Mouse (Mus musculus): ENCODE data around the gene Cped1. TPM values are rescaled to one million over a fixed set of nuclear protein-coding genes. Genes with fewer than 3 reads are reported as not detected.
A peak's percentile ranks its signal among the peaks of the same experiment; 100 is the strongest.
"Not testable (repeated sequence)": the region's sequence is repeated elsewhere in the genome, so short reads cannot be mapped to it uniquely, and the experiment has no call there.

Gene Cped1
- polyA plus RNA-seq, 1 experiment from 2014 or later = 2.7 TPM

- H3K36me3 ChIP-seq = no peaks in the 10 kb centered on the region
- no peak overlapping the region for H3K27ac ChIP-seq (replicated peaks)
- no peak overlapping the region for H3K4me3 ChIP-seq (replicated peaks)
- H3K9ac ChIP-seq (replicated peaks) = no peak overlapping the region
- no peaks in the 10 kb centered on the region for H3K27me3 ChIP-seq (replicated peaks)
- no peak for ATAC-seq (ENCODE audit: low FRiP score)
- WGBS = 64% methylated on average over 4 of the region's 4 CpGs
- no peaks in the 10 kb centered on the region for H3K4me1 ChIP-seq
- no peak overlapping the region for H3K4me2 ChIP-seq
- H3K9me3 ChIP-seq (replicated peaks) = no peaks in the 10 kb centered on the region
Observed at GRCm38 (mm10) chr6:22262519-22262918, 276.8 kb downstream of the Cped1 start.

GRCm38 (mm10) chr6:22264094-22264493 is 278.4 kb downstream of the Cped1 start:
- H3K4me1 ChIP-seq; ATAC-seq (ENCODE audit: low FRiP score); H3K27me3 ChIP-seq (replicated peaks); H3K36me3 ChIP-seq; H3K9me3 ChIP-seq (replicated peaks); H3K9ac ChIP-seq (replicated peaks); H3K4me3 ChIP-seq (replicated peaks); H3K27ac ChIP-seq (replicated peaks); H3K4me2 ChIP-seq: not testable (repeated sequence)
- 89% methylated on average over 8 of the region's 8 CpGs for WGBS

- Histone ChIP-seq H3K27ac (replicated peaks) (no peak overlapping the region), H3K4me3 (replicated peaks) (no peak overlapping the region), H3K9me3 (replicated peaks) (no peaks in the 10 kb centered on the region), H3K27me3 (replicated peaks) (no peaks in the 10 kb centered on the region), H3K4me2 (no peak overlapping the region), H3K36me3 (no peaks in the 10 kb centered on the region), H3K9ac (replicated peaks) (no peak overlapping the region), H3K4me1 (no peaks in the 10 kb centered on the region)
- no peak for ATAC-seq (ENCODE audit: low FRiP score)
- WGBS = 87% methylated on average over 4 of the region's 4 CpGs
Observed at GRCm38 (mm10) chr6:22266018-22266417, 280.3 kb downstream of the Cped1 start.

DNA sequence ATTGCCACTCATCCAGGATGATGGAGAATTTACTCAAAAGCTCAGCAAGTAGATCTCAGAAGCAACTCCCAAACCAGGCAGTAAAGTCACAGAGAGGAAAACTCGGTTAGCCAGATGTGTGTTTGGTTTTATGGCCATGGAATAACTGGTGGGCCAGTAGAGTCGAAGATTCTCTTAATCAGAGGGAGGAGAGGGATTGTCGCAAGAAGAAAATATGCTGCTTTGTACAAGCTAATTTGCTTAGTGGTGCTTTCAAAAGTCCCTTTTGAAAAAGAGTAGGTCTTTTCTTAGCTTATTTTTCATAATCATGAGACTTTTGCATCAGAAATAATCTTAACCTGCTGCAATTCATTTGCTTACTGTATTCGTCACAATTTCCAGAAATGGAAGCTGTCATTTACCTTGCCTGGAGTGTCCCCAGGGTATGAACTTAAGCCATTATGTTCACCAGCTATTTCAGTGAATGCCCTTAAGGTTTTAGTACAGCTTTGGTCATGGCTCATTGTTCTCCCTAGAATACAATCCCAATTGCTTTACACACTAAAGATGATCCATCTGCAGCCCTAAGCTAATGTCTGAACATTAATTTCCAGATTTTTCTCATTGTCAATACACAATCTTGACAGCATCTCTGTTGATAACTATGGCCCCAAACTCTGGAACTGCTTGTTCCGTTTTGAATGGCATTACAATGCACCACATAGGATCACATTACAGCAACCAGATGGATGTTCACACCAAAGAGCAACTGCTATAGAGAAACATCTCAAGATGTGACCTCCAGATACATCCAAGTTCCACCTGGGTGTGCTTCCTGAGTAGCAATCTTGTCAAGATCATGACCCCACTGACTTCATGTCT is 282.3 kb downstream of the Cped1 start:
- Histone ChIP-seq H3K27me3 (replicated peaks) (no peaks in the 10 kb centered on the region), H3K4me3 (replicated peaks) (no peak overlapping the region), H3K36me3 (no peaks in the 10 kb centered on the region), H3K9ac (replicated peaks) (no peak overlapping the region), H3K4me1 (no peaks in the 10 kb centered on the region), H3K4me2 (no peak overlapping the region), H3K27ac (replicated peaks) (no peak overlapping the region), H3K9me3 (replicated peaks) (no peaks in the 10 kb centered on the region)
- 65% methylated on average over 5 of the region's 5 CpGs for WGBS
- no peak for ATAC-seq (ENCODE audit: low FRiP score)

DNA sequence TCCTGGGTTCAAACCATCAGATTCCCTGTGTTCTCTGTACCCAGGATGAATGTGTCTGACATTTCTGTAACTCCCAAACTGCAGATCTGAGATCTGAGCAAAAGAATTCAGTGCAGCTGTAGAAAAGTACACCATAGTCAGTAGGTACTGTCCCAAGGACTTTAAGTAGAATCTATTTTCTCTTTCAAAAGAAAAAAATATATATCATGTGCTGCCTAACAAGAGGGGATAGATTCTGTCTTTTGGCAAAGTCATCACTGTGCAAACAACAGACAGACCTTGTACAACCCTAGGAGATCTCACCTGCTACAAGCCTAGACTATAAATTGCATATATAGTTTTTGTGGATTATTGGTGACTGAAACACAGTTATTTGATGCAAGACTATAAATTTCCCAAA is 283.0 kb downstream of the Cped1 start:
- Histone ChIP-seq H3K9me3 (replicated peaks) (no peaks in the 10 kb centered on the region), H3K27ac (replicated peaks) (no peak overlapping the region), H3K9ac (replicated peaks) (no peak overlapping the region), H3K36me3 (no peaks in the 10 kb centered on the region), H3K4me3 (replicated peaks) (no peak overlapping the region), H3K27me3 (replicated peaks) (no peaks in the 10 kb centered on the region), H3K4me2 (no peak overlapping the region), H3K4me1 (no peaks in the 10 kb centered on the region)
- ATAC-seq (ENCODE audit: low FRiP score) = no peak

DNA sequence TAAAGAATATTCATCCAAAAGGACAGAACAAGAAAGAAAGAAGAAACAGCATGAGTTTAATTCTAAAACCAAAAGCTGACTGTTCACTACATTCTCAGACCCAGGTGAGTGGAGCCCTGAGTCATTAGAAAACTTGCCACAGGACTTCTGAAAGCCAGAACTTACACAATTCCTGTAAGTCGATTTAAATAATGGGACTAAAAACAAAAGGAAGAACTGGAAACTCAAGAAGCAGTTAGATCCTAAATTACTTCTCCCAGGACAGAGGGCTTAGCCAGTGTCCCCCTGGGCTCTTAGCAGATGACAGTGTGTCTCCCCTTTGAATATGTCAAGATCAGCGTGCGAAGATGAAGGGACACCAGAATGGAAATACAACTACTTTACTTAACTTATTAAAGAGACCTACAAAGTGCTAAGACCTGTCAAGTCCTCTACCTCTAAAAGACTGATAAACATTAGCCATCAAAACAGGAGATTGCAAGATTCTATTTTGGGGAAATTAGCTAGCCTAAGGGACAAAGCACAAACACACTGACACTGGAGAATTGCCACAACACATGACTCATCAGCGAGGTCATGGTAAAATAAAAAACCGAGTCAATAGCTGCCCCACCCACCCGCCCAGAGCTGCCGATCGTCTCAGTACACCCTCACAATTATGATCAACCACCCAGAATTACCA is 284.3 kb downstream of the Cped1 start:
- Histone ChIP-seq H3K36me3 (no peaks in the 10 kb centered on the region), H3K27me3 (replicated peaks) (no peaks in the 10 kb centered on the region), H3K4me3 (replicated peaks) (no peak overlapping the region), H3K27ac (replicated peaks) (no peak overlapping the region), H3K4me1 (no peaks in the 10 kb centered on the region), H3K9ac (replicated peaks) (no peak overlapping the region), H3K9me3 (replicated peaks) (no peaks in the 10 kb centered on the region), H3K4me2 (no peak overlapping the region)
- WGBS = 79% methylated on average over 8 of the region's 8 CpGs
- ATAC-seq (ENCODE audit: low FRiP score) = no peak

- H3K9ac ChIP-seq (replicated peaks) = no peak overlapping the region
- 93% methylated on average over 3 of the region's 3 CpGs for WGBS
- H3K27me3 ChIP-seq (replicated peaks) = no peaks in the 10 kb centered on the region
- no peak overlapping the region for H3K27ac ChIP-seq (replicated peaks)
- peaks cover 6% of the 10 kb centered on the region; the same call in 1 of the 2 replicates for H3K4me1 ChIP-seq
- no peak overlapping the region for H3K4me2 ChIP-seq
- no peaks in the 10 kb centered on the region for H3K9me3 ChIP-seq (replicated peaks)
- H3K4me3 ChIP-seq (replicated peaks) = no peak overlapping the region
- no peak for ATAC-seq (ENCODE audit: low FRiP score)
- no peaks in the 10 kb centered on the region for H3K36me3 ChIP-seq
Observed at GRCm38 (mm10) chr6:22277941-22278340, 292.2 kb downstream of the Cped1 start.

GRCm38 (mm10) chr6:22280217-22280861 is 294.6 kb downstream of the Cped1 start:
- ATAC-seq (ENCODE audit: low FRiP score) = peak; percentile 38; the same call in 1 of the 2 replicates
- Histone ChIP-seq H3K4me3 (replicated peaks) (no peak overlapping the region), H3K9ac (replicated peaks) (no peak overlapping the region), H3K27ac (replicated peaks) (no peak overlapping the region), H3K4me1 (peaks cover 6% of the 10 kb centered on the region; the same call in 1 of the 2 replicates), H3K27me3 (replicated peaks) (no peaks in the 10 kb centered on the region), H3K9me3 (replicated peaks) (no peaks in the 10 kb centered on the region), H3K4me2 (peak overlapping the region; percentile 32), H3K36me3 (no peaks in the 10 kb centered on the region)
- 49% methylated on average over 14 of the region's 14 CpGs for WGBS

DNA sequence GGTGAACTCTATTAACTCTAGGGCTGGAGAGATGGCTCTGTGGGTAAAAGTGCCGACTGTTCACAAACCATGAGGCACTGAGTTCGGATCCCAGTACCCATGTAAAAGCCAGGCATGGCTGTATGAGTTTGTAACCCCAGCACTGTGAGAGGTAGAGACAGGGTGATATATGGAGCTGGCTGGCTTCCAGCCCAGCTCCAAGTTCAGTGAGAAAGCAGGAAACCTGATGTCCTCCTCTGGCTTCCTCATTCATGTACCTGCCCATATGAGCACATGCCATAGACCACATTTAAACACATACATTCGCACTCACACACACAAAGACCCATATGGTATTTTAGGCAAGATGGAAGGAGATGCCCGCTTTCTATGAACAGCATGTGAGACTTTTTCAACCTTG is 296.7 kb downstream of the Cped1 start:
- Histone ChIP-seq H3K4me1 (peaks cover 6% of the 10 kb centered on the region; the same call in 1 of the 2 replicates), H3K4me2 (no peak overlapping the region), H3K9me3 (replicated peaks) (no peaks in the 10 kb centered on the region), H3K27ac (replicated peaks) (no peak overlapping the region), H3K36me3 (no peaks in the 10 kb centered on the region), H3K4me3 (replicated peaks) (no peak overlapping the region), H3K27me3 (replicated peaks) (peaks cover 13% of the 10 kb centered on the region), H3K9ac (replicated peaks) (no peak overlapping the region)
- WGBS = 91% methylated on average over 4 of the region's 4 CpGs
- ATAC-seq (ENCODE audit: low FRiP score) = no peak

GRCm38 (mm10) chr6:22288004-22288736 is 302.5 kb downstream of the Cped1 start, which contains the start of gene Wnt16:
TSS of gene Wnt16 (plus strand) at chr6:22288227.
- H3K4me2 ChIP-seq = peak within 1 kb of the TSS; percentile 81
- H3K4me3 ChIP-seq (replicated peaks) = peak within 1 kb of the TSS; percentile 43
- H3K4me1 ChIP-seq = peaks cover 22% of the 10 kb centered on the region
- ATAC-seq (ENCODE audit: low FRiP score) = peak; percentile 63
- WGBS = 1% methylated on average over 20 of the region's 20 CpGs
- H3K27me3 ChIP-seq (replicated peaks) = peaks cover 56% of the 10 kb centered on the region
- peak within 1 kb of the TSS; percentile 37 for H3K9ac ChIP-seq (replicated peaks)
- H3K9me3 ChIP-seq (replicated peaks) = no peaks in the 10 kb centered on the region
- no peaks in the 10 kb centered on the region for H3K36me3 ChIP-seq
- H3K27ac ChIP-seq (replicated peaks) = no peak within 1 kb of the TSS

DNA sequence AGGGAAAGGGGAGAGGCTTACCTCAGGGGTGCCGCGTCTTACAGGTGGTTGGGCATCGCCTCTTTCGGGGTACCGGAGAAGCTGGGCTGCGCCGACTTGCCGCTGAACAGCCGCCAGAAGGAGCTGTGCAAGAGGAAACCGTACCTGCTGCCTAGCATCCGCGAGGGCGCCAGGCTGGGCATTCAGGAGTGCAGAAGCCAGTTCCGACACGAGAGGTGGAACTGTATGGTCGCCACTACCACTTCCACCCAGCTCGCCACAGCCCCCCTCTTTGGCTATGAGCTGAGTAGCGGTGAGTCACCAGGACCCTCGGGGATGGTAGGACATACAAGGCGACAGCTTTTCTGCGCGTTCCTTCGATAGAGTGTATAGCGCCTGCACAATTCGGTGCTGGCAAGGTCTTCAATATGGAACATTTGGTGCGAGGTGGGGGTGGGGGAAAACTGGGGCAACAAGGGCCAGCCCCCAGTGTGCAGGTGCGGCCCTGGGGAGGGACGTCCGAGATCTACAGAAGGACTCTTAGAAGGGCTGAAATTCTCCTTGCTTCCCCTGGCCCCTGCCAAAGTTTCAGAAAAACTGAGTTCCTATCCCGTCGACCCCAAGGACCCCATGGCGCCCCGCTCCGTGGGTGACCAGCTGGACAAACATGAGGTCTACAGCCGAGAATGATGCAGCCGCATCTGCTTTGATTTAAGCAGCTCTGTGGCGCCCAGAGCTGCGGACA is 303.2 kb downstream of the Cped1 start:
- under 1% methylated on average over 38 of the region's 38 CpGs for WGBS
- Histone ChIP-seq H3K27me3 (replicated peaks) (peaks cover 61% of the 10 kb centered on the region), H3K4me3 (replicated peaks) (peak overlapping the region; percentile 43), H3K9ac (replicated peaks) (peak overlapping the region; percentile 37), H3K9me3 (replicated peaks) (no peaks in the 10 kb centered on the region), H3K4me2 (peak overlapping the region; percentile 81), H3K27ac (replicated peaks) (no peak overlapping the region), H3K4me1 (peaks cover 22% of the 10 kb centered on the region), H3K36me3 (no peaks in the 10 kb centered on the region)
- ATAC-seq (ENCODE audit: low FRiP score) = peak; percentile 83
